Mouse (Mus musculus): ENCODE data around the gene Tgfb3.

- TF ChIP-seq POLR2A (IDR thresholded peaks at IDR 0.05; ENCODE audit: low read depth, low read length) (no peak), CTCF (conservative IDR thresholded peaks at IDR 0.05; ENCODE audit: insufficient read depth, insufficient read length, low read depth, low read length) (no peak)
Observed at GRCm38 (mm10) chr12:86074681-86075080, 4.2 kb downstream of the Tgfb3 start.
